Mouse (Mus musculus) intestine, embryonic 15.5 days (tissue): Measurements from ENCODE around the gene Fam135a. TPM values are rescaled to one million over a fixed set of nuclear protein-coding genes. Genes with fewer than 3 reads are reported as not detected.
"Not testable (repeated sequence)": the region's sequence is repeated elsewhere in the genome, so short reads cannot be mapped to it uniquely, and the experiment has no call there.

Experiments
- ATAC-seq: fragments of 200-750 bp; cut with Nextera tagmentation; 2 replicates; pipeline ENCODE4 v1.8.0; 2017; ENCODE audit warnings: moderate TSS enrichment, moderate library complexity
- H3K27ac ChIP-seq: fragments of 300-500 bp; sonication (generic); 2 replicates; pipeline ENCODE4 v1.5.1; 2015; ENCODE audit warnings: mild to moderate bottlenecking, inconsistent platforms
- H3K27me3 ChIP-seq: fragments of 300-500 bp; sonication (generic); replicated peaks from 2 replicates; pipeline ENCODE4 v1.6.1; 2015; ENCODE audit warnings: inconsistent platforms
- H3K36me3 ChIP-seq: fragments of 300-500 bp; sonication (generic); 2 replicates; pipeline ENCODE4 v1.6.1; 2015; ENCODE audit warnings: inconsistent platforms
- H3K4me1 ChIP-seq: fragments of 300-500 bp; sonication (generic); replicated peaks from 2 replicates; pipeline ENCODE4 v1.6.1; 2015; ENCODE audit warnings: inconsistent platforms
- H3K4me2 ChIP-seq: fragments of 300-500 bp; sonication (generic); replicated peaks from 2 replicates; pipeline ENCODE4 v1.6.1; 2015; ENCODE audit warnings: mild to moderate bottlenecking, inconsistent platforms
- H3K4me3 ChIP-seq: fragments of 300-500 bp; sonication (generic); replicated peaks from 2 replicates; pipeline ENCODE4 v1.5.1; 2015; ENCODE audit warnings: inconsistent platforms
- H3K9ac ChIP-seq: fragments of 300-500 bp; sonication (generic); 2 replicates; pipeline ENCODE4 v1.6.1; 2015; ENCODE audit warnings: inconsistent platforms
- H3K9me3 ChIP-seq: fragments of 300-500 bp; sonication (generic); 2 replicates; pipeline ENCODE4 v1.6.1; 2016; ENCODE audit warnings: inconsistent platforms
- WGBS: fragments of 180-500 bp; shearing (Covaris S2); methylation state at CpG from one replicate; pipeline ENCODE4 v1.1.7; 2015; 5-methylcytosine and 5-hydroxymethylcytosine counted together
- polyA plus RNA-seq: library from polyadenylated mRNA; unstranded; fragments of >200 nt; fragmentation: Nextera tagmentation; extraction: Ambion mirVana; gene quantifications from 2 replicates; pipeline ENCODE4 v1.2.1, GENCODE M21; 2015

Fam135a gene
- polyA plus RNA-seq, 1 experiment from 2014 or later = 39.4 TPM

DNA sequence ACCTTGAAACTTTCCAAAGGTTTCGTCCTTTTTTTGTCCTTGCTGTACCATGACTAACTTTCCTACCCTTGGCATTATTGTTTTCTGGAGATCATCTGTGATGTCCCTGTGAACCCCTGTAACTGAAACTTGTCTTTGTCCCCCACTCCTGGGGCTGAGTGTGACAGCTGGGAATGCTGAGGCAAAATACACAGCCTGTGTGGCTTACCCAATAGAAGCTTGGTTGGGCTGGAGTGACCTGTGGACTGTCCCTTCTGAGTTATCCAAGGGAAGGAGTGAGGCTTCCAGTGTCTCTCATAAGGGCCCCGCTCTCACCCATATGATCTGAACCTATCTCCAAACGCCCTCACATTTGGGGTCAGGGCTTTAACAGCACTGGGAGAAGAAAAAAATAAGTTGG is 102.6 kb downstream of the Fam135a start:
- Histone ChIP-seq H3K4me1 (no peaks in the 10 kb centered on the region), H3K9ac (no peak overlapping the region), H3K27me3 (no peaks in the 10 kb centered on the region), H3K27ac (no peak overlapping the region), H3K36me3 (0 out of 2 replicates have a peak, but pooled peaks cover 3% of the 10 kb centered on the region), H3K4me3 (no peak overlapping the region), H3K9me3 (no peaks in the 10 kb centered on the region), H3K4me2 (no peak overlapping the region)
- ATAC-seq = no peak
- WGBS = 94% methylated on average over 3 of the region's 3 CpGs

DNA sequence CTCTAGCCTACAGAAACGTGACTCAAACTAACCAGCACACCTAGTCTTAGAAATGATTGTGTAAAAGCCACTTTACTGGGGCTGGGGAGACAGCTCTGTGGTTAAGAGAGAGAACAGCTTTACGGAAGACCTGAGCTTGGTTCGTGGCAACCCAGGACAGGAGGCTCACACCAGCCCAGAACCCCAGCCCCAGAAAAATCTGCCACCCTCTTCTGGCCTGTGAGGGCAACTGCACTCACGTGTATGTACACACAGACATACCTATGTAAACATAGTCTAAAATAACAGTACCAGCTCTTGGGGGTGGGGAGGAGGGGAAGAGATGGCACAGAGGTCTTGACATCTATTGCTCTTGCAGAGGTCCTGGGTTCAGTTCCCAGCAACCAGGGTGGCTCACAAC is 104.7 kb downstream of the Fam135a start:
- Histone ChIP-seq H3K27ac (no peak overlapping the region), H3K4me2 (no peak overlapping the region), H3K4me1 (no peaks in the 10 kb centered on the region), H3K9me3 (no peaks in the 10 kb centered on the region), H3K9ac (no peak overlapping the region), H3K27me3 (no peaks in the 10 kb centered on the region), H3K4me3 (no peak overlapping the region), H3K36me3 (no peaks in the 10 kb centered on the region)
- 88% methylated on average over 4 of the region's 4 CpGs for WGBS
- no peak for ATAC-seq

DNA sequence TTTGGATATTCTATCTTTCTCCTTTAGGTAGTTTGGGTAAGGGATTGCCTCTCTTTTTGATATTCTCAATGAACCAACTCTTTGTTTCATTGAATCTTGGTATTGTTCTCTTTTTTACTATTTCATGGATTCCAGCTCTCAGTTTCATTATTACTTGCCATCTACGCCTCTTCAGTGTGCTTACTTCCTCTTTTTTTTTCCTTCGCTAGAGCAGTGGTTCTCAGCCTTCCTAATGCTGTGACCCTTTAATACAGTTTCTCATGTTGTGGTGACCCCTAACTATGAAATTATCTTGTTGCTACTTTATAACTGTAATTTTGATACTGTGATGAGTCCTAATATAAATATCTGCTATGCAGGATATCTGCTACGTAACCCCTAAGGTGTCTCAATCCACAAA is 117.0 kb downstream of the Fam135a start:
- no peak overlapping the region for H3K4me2 ChIP-seq
- H3K4me3 ChIP-seq = no peak overlapping the region
- no peaks in the 10 kb centered on the region for H3K27me3 ChIP-seq
- no peaks in the 10 kb centered on the region for H3K9me3 ChIP-seq
- no peaks in the 10 kb centered on the region for H3K4me1 ChIP-seq
- H3K27ac ChIP-seq = no peak overlapping the region
- ATAC-seq = no peak
- WGBS = 89% methylated on average over 3 of the region's 3 CpGs
- H3K36me3 ChIP-seq = no peaks in the 10 kb centered on the region
- H3K9ac ChIP-seq = no peak overlapping the region

DNA sequence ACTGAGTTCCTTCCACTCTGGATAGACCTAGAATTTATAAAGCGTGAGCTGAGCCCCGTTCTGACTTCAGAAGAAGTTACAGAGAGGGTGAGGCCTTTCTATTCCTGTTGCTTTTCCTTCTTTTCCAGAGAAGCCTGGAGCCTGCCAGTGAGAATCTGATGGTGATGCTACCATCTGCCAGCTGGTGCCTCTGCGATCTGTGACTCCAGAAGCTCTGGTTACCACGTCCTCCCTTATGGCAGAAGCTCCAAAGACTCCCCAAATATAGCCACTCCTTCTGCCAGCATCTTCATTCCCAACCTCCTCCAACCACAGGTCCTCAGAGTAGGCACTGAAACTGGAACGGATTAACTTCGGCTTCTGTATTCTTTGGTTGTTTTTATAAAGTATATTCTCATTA is 121.9 kb downstream of the Fam135a start:
- no peaks in the 10 kb centered on the region for H3K27me3 ChIP-seq
- no peaks in the 10 kb centered on the region for H3K9me3 ChIP-seq
- no peak overlapping the region for H3K27ac ChIP-seq
- H3K36me3 ChIP-seq = no peaks in the 10 kb centered on the region
- no peak overlapping the region for H3K4me2 ChIP-seq
- ATAC-seq = no peak
- H3K4me3 ChIP-seq = no peak overlapping the region
- H3K9ac ChIP-seq = no peak overlapping the region
- 82% methylated on average over 6 of the region's 6 CpGs for WGBS
- no peaks in the 10 kb centered on the region for H3K4me1 ChIP-seq

DNA sequence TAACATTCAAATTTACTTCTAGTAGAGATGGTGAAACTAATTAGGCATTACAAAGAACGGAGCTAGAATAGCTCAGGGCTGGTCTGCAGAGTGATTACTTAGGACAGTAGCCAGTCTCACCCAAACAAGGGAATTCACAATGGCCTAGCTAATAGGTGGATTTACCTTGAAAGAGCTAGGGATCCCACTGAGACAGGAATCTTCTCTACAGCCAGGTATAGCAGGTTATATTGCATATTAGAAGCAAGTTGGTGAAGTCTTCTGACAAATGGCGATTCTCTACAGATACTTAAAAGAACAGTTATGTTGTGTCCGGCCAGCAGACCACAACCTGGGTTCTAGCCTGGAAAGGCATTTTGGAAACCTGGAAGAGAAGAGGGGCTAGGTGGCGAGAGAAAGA is 129.0 kb downstream of the Fam135a start:
- not testable (repeated sequence) for H3K36me3 ChIP-seq, H3K27ac ChIP-seq, H3K4me3 ChIP-seq, H3K9me3 ChIP-seq, H3K27me3 ChIP-seq, ATAC-seq, H3K4me2 ChIP-seq, H3K9ac ChIP-seq, H3K4me1 ChIP-seq
- WGBS = 85% methylated on average over 4 of the region's 4 CpGs

DNA sequence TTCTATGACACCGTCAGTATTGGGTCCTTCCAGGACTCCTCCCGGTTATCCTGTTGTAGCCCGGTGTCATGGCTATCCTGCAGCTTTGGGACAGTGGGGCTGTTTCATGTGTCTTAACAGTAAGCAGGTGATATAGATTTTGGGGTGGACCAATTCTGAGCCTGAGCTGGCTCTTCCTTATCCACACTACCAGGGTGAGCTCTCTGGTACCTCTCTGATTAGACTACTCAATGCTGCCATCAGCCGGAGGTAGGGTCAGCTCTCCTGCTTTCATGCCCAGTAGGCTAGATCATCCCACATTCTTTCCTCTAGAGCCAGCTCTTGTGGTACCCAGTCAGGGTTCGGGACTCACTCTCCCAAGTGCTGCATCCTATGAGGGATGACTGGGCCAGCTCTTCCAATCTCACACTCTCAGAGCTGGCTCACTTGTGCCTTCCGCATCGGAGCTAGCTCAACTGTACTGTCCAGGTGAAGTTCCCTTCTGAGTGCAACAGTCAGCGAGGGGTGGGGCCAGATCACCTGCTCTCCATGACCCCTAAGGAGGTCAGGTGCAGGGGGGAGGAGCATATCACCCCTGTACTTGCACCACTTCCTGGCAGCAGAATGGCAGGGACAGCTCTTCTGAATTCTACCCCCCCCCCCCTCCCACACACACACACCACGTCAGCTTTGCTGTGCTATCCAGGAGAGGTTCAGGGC is 132.0 kb downstream of the Fam135a start:
- ATAC-seq = no peak
- Histone ChIP-seq H3K4me3 (no peak overlapping the region), H3K27ac (no peak overlapping the region), H3K27me3 (no peaks in the 10 kb centered on the region), H3K9ac (no peak overlapping the region), H3K4me2 (no peak overlapping the region), H3K9me3 (no peaks in the 10 kb centered on the region), H3K4me1 (no peaks in the 10 kb centered on the region), H3K36me3 (no peaks in the 10 kb centered on the region)
- 85% methylated on average over 9 of the region's 9 CpGs for WGBS

DNA sequence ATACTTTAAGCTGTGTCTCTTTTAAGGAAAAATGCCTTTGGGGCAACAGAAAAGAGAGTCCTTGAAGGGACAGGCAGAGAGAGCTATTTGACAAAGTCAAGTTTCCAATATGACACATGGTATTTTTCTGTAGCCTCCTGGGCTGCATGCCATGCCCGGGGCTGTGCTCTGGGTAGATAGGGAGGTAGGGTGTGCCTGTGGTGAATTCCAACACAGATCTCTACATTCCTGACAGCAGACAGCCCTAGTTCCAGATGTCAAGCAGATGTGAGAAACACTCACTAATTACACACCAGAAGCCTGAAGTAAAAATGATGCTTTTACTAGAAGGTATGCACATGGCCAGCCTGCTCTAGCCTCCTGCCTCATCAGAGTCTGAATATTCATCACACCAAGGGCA is 133.9 kb downstream of the Fam135a start:
- Histone ChIP-seq H3K9ac (no peak overlapping the region), H3K4me1 (no peaks in the 10 kb centered on the region), H3K4me3 (no peak overlapping the region), H3K27me3 (no peaks in the 10 kb centered on the region), H3K9me3 (no peaks in the 10 kb centered on the region), H3K27ac (no peak overlapping the region), H3K4me2 (no peak overlapping the region), H3K36me3 (no peaks in the 10 kb centered on the region)
- no peak for ATAC-seq
- WGBS = 52% methylated on average over 1 of the region's 1 CpGs

Other genes with a start within 250 kb of the Fam135a start
- 41.8 and 43.1 TPM in 2 replicates for gene Smap1, start 178.0 kb downstream of the Fam135a start, polyA plus RNA-seq
- gene Sdhaf4, start 94.7 kb downstream of the Fam135a start, polyA plus RNA-seq = 62.1 and 75.7 TPM in 2 replicates
- 2.1 and 2.5 TPM in 2 replicates for gene Col9a1, start 77.3 kb upstream of the Fam135a start, polyA plus RNA-seq